Mouse (Mus musculus) embryonic fibroblast, embryonic 13.5 days (primary cell): Measurements from ENCODE around the gene Atp8a1. TPM values are rescaled to one million over a fixed set of nuclear protein-coding genes. Genes with fewer than 3 reads are reported as not detected.

Source experiments
- H3K27ac ChIP-seq: 2 replicates; pipeline ENCODE4 v1.5.1; 2012; ENCODE audit warnings: low read length, control low read depth, inconsistent platforms; ENCODE audit not compliant: insufficient read depth
- H3K4me1 ChIP-seq: 2 replicates; pipeline ENCODE4 v1.6.1; 2011; ENCODE audit warnings: low read length; ENCODE audit not compliant: control insufficient read depth, insufficient read depth
- H3K4me3 ChIP-seq: 2 replicates; pipeline ENCODE4 v1.5.1; 2011; ENCODE audit warnings: mild to moderate bottlenecking, control low read depth, low read length; ENCODE audit not compliant: insufficient read depth
- CTCF ChIP-seq: IDR thresholded peaks from 2 replicates; pipeline ENCODE4 v1.5.1; 2011; ENCODE audit warnings: mild to moderate bottlenecking, control low read depth, low read length, moderate library complexity, borderline replicate concordance; ENCODE audit not compliant: insufficient read depth
- POLR2A ChIP-seq: IDR thresholded peaks from 2 replicates; pipeline ENCODE4 v1.6.1; 2011; ENCODE audit warnings: low read depth, mild to moderate bottlenecking, control low read depth, low read length, moderate library complexity
- polyA plus RNA-seq: library from polyadenylated mRNA; stranded (reverse); fragments of >200 nt; gene quantifications from 2 replicates; pipeline ENCODE4 v1.2.4, GENCODE M21; 2011; ENCODE audit warnings: low read depth; ENCODE audit not compliant: missing spikeins, insufficient read length

The Atp8a1 gene
- 2.8 and 7.0 TPM in 2 replicates for polyA plus RNA-seq

DNA sequence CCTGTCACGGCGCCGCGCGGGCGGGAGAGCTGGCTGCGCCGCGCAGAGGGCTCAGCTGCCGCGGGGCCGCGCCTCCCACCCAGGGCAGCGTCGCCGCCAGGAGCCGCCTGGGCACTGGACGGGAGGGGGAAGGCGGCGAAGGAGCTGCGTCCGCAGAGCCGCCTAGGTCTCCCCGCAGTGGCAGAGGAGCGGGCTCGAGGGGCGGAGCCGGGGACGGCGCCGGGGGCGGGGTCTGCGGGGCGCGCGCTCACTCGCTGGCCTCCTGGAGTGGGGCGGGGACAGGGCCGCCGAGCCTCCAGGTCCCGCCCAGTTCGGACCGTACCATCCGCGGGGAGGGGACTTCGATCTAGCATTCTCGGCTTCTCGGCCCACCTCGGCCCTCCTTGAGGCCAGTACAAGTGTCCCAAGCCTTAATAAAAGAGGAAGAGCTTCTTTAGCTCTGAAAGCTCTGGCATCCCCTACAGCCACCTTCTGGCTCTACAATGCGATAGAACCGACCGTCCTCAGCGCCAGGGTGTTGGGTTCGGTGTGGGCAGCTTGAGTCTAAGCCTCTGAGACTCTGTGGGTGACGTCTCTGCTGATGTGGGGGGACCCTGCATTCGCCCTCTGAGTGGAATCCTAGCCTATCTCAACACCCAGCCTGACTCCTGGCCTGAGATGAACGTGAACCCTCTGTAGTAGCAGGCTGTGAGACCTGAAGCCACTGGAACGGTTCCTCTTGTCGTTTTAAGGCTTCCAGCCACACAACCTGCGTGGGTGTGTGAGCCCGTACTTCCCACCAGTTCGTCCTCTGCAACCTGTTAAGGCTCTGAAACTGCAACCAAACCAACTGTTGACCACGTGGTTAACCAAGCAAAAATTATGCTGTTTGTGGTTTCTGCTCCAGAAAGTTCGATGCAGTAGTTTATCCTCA, at the start of gene Atp8a1:
TSS of gene Atp8a1 (minus strand) at position 182 of the 913 bp plus-strand sequence.
- peak; percentile 56 for TF ChIP-seq POLR2A
- TF ChIP-seq CTCF: no peak
- H3K4me1 ChIP-seq: peaks cover 2% of the 10 kb centered on the region; the same call in 1 of the 2 replicates

DNA sequence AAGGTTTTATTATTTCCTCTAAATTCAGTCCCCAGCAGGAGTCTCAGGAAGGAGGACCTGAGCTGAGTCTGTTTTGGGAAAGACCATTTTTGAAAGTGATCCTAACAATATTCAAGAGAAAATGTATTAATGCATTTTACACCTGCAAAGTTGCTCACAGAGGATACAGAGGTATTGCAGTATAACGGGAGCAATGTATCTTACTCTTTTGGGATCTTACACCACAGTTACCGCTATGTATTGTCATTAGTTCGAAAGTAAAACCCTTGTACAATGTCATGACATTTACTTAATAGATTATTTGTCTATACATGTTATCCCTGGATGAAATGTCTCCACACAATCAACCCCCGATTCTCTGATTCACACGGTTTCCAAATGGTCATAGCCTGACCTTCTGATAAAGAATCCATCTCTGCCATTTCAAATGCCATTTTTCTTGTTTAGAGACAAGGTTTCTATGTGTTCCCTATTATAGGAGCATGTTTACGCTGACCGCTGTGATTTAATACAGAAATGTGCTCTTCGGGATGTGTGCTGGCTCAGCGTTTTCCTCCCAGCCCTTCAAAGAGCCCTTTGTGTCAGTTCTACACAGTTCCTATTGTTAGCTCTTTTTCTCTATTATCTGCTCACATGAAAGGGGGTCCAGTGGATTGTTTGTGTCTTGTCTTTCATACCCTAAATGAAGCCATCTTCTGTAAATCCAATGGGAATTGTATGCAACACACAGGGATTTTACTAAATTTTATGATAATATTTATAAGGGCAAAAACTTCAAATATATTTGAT, 37.4 kb upstream of the Atp8a1 start:
- no peaks in the 10 kb centered on the region for H3K4me1 ChIP-seq
- TF ChIP-seq POLR2A (no peak), CTCF (no peak)
- no peak overlapping the region for H3K4me3 ChIP-seq
- no peak overlapping the region for H3K27ac ChIP-seq

More for the DNA sequence above, at the start of gene Atp8a1:
- peak within 1 kb of the TSS; percentile 61 for H3K27ac ChIP-seq
- H3K4me3 ChIP-seq: peak within 1 kb of the TSS; percentile 73

DNA sequence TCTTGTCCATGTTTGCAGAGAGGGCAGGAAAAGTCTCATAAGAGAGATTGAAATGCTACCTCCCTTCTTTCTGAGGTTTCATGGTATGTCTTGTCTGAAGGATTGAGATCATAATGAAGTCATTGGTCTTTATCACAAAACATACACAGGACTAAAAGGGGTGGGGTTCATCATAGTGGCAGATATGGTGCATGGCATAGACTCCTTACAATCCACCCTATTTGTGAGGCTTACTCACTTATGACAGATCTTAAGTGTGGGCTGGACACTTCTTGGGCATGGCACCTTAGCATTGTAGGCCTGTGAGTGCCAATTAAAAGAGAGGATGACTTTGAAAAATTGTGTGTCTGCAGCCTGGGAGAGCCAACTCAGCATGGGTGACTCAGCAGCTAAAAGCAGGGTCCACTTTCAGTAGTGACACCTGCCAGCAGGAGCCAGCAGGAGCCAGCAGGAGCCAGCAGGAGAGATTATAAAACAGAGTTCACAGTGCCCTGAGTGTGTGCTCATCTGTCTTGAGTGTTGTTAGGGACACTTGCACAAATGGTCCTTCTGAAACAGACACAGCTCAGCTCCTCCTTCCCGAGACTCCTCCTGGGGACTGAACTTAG, 36.4 kb upstream of the Atp8a1 start:
- no peaks in the 10 kb centered on the region for H3K4me1 ChIP-seq
- H3K27ac ChIP-seq: no peak overlapping the region
- TF ChIP-seq CTCF (no peak), POLR2A (no peak)
- H3K4me3 ChIP-seq: no peak overlapping the region

DNA sequence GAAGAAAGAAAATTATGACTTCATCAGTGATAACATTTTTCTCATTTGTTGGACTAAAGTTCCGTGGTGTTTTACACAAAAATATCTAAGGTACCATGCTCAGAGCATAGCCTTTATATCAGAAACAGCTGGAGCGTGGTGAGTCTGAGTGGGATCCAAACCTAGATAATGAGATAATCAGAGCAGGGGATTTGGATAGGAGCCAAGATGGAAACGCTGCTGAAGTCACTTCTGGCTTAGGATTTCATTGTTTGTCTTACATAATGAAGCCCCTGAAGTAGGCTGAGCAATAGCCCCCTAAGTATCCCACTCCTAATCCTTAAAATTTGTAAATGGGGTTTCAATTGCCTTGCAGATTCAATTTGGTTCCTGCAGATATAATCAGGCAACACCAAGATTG, 24.2 kb upstream of the Atp8a1 start:
- H3K27ac ChIP-seq: no peak overlapping the region
- H3K4me3 ChIP-seq: no peak overlapping the region
- no peaks in the 10 kb centered on the region for H3K4me1 ChIP-seq

DNA sequence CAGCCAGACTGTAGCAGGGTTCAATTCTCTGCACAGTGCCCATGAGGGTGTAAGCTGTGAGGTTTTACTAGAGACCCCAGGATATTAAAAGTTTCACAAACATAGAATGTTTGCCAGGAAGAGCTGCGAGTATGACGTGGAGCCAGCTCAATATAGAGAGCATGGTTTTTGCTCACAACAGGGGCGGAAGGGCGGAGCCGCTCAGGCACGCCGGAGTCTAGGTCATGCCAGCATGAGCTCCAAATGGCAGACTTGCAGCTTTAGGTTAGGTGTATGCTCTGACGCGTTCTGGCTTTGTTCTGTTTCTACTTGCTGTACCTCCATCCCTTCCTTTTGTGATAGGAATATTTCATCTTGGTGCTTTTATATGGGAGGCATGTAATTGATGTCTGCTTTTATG, 19.0 kb upstream of the Atp8a1 start:
- no peaks in the 10 kb centered on the region for H3K4me1 ChIP-seq
- no peak for TF ChIP-seq POLR2A
- no peak for TF ChIP-seq CTCF
- H3K4me3 ChIP-seq: no peak overlapping the region
- no peak overlapping the region for H3K27ac ChIP-seq

More for the DNA sequence above, 24.2 kb upstream of the Atp8a1 start:
- TF ChIP-seq CTCF: no peak
- TF ChIP-seq POLR2A: no peak

DNA sequence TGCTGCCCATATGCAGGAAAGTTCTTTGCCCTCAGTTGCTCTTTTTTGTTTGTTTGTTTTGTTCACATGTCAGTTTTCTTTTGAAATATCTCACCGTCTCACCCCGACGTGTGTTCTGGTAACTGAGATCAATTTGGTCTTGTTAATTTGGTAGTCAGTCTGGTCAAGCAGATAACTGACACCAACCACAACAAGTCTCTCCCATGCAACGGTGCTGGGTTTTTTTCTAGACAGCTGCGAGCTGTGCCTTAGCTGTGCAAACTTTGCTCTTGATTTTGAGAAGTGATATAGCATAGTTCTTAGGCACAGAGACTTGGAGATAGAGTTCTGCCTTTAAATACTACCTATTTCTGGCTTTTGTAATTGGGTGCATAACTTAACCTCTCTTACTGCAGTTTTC, 18.4 kb upstream of the Atp8a1 start:
- H3K4me1 ChIP-seq: no peaks in the 10 kb centered on the region

DNA sequence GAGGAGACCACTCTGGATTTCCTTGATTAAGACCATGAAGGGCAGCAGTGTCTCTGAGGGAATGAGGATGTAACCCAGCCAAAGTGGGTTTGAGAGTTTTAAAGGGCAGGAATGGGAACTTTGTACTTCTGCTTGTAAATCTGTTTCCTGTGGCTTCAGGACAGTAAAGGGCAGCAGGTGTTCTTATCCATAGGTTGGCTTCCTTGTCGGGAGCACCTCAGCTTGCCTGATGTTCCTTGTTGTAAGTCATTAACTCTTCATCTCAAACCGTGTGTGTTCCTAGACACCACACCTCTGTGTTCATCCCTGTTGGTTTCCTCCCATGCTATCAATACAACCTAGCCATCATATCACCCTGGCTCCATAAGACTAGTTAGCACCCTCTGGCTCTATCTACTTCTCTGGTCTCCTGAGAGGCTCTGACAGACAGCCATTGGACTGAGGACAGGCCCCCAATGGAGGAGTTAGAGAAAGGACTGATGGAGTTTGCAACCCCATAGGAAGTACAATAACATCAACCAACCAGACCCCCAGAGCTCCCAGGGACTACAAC, 17.4 kb upstream of the Atp8a1 start:
- TF ChIP-seq POLR2A: no peak
- H3K4me1 ChIP-seq: no peaks in the 10 kb centered on the region
- no peak overlapping the region for H3K27ac ChIP-seq
- no peak overlapping the region for H3K4me3 ChIP-seq

More for the DNA sequence above, 18.4 kb upstream of the Atp8a1 start:
- H3K27ac ChIP-seq: no peak overlapping the region
- TF ChIP-seq POLR2A (no peak), CTCF (no peak)
- H3K4me3 ChIP-seq: no peak overlapping the region

DNA sequence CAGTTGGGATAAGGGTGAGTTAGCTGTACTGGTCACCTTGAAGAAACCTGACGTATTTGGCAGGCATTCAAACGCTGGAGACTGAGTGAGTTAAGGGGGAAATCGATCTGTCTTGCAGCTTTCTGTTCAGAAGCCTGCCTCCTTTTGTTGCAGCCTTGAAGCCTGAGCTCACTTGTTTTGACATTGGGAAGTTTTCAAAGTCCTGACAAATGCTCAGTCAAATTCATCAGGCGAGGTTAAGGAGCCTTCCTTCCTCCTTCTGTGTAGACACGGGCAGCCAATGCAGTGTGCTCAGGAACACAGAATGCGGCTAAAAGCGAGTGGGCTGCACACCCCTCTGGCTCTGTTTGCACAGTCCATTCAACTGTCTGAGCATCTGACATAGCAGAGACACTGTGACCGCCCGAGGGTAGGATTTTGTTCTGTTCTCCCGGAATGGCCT, 16.7 kb upstream of the Atp8a1 start:
- Histone ChIP-seq H3K27ac (no peak overlapping the region), H3K4me3 (no peak overlapping the region), H3K4me1 (no peaks in the 10 kb centered on the region)
- TF ChIP-seq CTCF (no peak), POLR2A (no peak)

DNA sequence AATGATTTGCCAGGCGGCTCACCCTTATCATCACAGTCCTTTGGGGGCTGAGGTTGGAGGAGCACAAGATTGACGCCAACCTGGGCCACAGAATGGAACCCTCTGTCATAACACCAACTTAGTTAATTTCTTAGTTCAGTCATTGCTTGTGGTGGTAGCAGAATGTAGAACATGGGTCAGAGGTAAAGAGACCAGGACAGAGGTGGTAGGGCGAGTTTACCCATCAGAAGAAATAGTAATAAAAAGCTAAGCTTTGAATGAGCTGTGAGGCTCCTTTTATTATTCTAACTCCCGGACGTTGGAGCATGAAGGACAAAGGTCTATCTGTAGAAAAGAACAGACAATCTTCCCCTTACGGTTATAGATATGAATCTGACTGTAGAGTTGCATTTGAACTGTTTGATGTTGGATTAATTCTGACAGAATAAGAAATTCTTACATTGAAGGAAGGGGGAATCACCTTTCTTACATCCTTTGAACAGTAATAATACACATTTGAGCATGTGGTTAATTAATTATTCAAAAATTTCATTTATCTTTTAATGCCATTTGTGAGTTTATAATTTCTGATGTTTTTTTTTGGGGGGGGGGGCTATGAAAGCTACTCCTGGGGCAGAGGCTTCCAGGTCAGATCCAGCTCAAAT, 7.9 kb upstream of the Atp8a1 start:
- Histone ChIP-seq H3K27ac (no peak overlapping the region), H3K4me3 (no peak overlapping the region), H3K4me1 (no peaks in the 10 kb centered on the region)
- TF ChIP-seq CTCF (no peak), POLR2A (no peak)
